Mouse (Mus musculus) ES-E14 (cell line): ENCODE results near the gene Stard3.

Source experiments
- HCFC1 ChIP-seq: IDR thresholded peaks from 2 replicates; pipeline ENCODE4 v1.6.1; 2012; ENCODE audit warnings: low read length, inconsistent platforms, borderline replicate concordance; ENCODE audit not compliant: insufficient read depth
- MAFK ChIP-seq: IDR thresholded peaks from 2 replicates; pipeline ENCODE4 v1.6.1; 2014; ENCODE audit warnings: mild to moderate bottlenecking, low read depth, low read length, inconsistent platforms; ENCODE audit not compliant: insufficient read depth
- ZC3H11A ChIP-seq: IDR thresholded peaks from 2 replicates; pipeline ENCODE4 v1.6.1; 2012; ENCODE audit warnings: low read depth, mild to moderate bottlenecking, inconsistent platforms, low read length, borderline replicate concordance
- ZNF384 ChIP-seq: IDR thresholded peaks from 2 replicates; pipeline ENCODE4 v1.6.1; 2012; ENCODE audit warnings: low read depth, low read length, inconsistent platforms

DNA sequence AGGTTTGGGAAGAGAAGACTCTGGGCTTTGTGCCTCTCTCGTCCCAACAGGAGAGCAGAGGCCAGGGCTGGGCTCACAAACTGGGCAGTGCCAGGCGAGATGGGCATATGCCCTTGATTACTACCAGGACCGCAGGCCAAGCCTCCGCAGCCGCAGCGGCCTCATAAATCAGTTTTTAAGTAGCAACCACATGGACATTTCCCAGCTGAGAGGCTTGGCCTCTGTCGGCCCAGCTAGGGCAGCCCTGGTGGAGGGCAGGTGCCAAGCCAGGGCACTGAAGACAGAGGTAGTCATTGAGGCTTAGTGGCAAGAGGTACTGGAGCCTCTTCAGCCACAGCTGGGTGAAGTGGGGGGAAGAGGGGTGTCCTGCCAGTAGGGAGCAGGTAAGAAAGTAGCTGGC, 40.7 kb upstream of the Stard3 start:
- TF ChIP-seq ZC3H11A (no peak), ZNF384 (no peak), HCFC1 (no peak), MAFK (no peak)
